Mouse (Mus musculus): ENCODE measurements at regions not wholly inside any gene's neighbourhood (a gene's known extent, or its start where the extent isn't known, plus 50 kb on each side); places are given as distances from the start of the nearest gene placed in this dataset.

DNA sequence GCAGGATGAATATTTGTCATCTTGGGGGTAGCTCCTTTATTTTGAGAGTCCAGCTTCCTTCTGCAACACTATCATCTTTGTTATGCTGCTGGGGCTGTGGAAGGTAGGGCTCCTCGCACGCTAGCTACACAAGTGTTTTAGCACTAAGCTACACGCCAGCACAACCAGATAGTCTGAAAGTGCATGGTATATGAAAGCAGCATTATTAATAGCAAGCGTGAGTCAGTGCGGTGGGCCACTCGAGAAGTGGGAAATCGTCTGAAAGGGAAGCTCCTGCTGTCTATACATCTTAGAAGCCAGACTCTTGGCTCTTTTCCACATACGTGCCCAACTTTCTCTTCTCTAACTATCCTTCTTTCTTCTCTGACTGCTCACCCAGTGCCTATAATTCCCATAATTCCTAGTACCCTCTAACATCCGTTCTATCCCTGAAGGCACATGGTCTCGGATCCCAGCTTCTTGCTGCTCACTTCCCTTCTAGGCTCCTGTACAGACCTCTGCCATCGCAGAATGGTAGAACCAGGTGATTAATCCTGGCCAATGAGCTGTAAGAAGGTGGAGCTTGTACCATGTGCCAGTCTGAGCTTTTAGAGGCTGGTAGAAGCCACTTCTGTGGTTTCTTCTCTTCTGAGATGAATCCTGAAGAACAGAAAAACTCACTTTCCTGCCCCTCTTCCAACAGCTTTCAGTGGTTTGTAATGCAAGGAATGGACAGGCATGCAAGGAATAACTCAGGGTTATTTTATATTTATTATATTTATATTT lies 55.5 kb downstream of the E030025P04Rik start:
- ATAC-seq (ENCODE audit: insufficient number of reproducible peaks, low FRiP score, low TSS enrichment): no peak

DNA sequence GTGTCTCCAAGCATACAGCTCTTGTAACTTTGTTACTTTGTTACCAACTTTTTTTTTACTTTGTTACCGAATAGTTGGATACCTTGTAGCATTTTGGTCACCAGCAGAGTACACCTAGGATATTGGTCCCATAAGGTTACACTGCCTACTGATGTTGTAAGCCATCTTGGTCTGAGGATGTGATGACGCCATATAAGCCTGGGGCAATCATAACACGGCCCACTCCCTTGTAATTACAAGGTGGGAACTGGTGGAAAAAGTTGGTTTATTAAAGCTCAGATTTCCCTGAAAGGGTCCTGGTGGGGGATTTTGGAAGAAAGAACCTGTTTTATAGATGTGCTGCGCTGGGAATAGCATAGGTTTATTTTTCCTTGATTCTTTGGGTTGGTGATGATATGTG lies 62.2 kb downstream of the E030025P04Rik start:
- no peak for ATAC-seq (ENCODE audit: insufficient number of reproducible peaks, low FRiP score, low TSS enrichment)

DNA sequence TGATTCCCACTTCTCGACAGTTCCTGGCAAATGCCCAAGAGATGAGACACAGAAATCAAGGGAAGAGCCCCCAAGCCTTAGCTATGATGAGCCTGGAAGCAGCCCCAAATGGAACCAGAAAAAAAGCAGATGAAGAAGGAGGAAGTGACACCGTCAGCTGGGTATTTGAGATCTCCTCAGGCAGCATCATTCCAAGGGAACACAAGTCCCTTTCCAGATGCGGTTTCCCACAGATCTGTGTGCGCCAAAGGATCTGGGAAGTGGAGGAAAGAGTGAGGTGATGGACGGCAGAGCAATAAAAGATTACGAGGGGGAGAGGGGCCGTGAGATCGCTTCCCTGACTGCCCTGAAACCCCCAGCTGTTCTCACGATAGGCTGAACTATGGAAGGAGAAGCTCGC lies 62.7 kb downstream of the E030025P04Rik start:
- no peak for ATAC-seq (ENCODE audit: insufficient number of reproducible peaks, low FRiP score, low TSS enrichment)

DNA sequence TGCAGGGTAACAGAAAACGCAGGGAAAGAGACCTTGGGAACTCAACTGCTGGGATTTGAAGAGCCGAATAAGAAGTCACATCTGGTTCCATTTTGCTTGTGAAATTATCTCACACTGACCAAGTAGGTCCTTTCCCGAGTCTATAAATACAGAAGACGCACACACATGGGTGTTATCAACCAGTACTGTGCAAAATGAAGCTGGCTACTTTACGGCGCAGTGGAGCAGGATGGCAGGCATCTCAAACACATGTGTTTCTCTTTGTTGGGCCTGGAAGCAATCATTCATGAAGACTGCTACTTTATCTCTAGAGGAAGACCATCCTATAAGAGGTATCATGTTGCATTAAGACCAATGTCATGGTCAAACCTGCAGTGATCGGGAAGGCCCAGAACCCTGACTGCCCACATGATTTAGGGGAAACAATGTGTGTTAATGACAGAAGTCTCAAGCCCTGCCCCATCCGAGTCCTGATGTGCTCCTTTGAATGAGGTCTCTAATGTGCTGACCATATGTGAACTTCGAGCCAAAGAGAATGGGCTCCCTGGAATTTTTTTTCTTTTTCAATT lies 63.2 kb downstream of the E030025P04Rik start:
- ATAC-seq (ENCODE audit: insufficient number of reproducible peaks, low FRiP score, low TSS enrichment): no peak

DNA sequence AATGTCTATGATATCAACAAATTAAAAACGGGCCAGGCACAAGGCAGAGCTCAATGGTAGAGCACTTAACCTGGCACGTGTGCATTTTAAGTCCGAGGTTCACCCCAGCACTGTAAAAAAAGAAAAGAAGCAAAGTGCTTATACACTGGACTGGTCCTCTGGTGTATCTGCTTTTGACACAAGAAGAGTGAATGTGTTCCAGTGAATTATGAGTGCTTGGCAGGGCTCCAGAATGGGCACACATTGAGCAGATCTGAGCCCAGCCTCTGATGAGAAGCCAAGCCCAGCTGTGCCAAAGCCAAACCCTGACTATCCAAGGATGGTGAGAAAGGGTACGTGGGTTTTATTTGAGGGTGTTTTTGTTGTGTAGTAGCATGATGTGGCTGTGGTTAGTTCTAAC lies 64.7 kb downstream of the E030025P04Rik start:
- ATAC-seq (ENCODE audit: insufficient number of reproducible peaks, low FRiP score, low TSS enrichment): no peak

DNA sequence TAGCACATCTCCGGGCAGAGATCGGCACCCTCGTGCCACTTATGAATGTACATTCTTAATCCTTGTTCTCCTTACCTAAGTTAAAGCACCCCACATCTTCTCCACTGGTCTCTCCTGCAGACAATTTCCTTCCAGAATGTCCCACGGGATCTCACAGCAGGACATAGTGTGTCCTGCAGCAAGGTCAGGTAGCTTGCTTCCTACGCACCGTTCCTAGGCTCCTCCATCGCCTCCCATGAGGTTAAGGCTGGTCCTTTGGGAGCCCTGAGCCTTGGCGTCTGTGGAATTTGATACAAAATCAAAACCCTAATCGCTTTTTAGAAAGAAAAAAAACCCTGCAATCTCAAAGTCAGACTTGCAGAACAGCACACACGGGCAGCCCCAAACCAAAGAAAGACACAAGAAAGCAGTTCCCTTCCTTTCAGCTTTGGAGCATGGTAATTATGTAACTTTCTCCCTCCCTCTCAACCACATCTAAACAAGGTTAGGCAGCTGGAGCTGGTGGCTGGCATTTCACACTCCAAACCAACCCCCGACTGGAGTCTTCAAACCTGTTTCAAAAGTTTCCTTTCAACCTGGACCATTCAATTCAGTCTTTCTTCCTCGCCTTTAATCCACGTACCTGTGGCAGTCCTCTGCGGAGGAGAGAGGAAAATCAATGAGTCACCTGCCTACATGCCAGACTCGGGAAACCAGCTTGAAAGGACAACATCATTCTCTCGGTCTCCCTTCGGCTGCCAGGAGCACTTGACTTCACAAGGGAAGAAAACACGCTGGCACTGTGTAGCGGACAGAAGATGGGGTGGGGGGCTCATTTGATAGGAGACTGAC lies 67.4 kb downstream of the E030025P04Rik start:
- no peak for ATAC-seq (ENCODE audit: insufficient number of reproducible peaks, low FRiP score, low TSS enrichment)

DNA sequence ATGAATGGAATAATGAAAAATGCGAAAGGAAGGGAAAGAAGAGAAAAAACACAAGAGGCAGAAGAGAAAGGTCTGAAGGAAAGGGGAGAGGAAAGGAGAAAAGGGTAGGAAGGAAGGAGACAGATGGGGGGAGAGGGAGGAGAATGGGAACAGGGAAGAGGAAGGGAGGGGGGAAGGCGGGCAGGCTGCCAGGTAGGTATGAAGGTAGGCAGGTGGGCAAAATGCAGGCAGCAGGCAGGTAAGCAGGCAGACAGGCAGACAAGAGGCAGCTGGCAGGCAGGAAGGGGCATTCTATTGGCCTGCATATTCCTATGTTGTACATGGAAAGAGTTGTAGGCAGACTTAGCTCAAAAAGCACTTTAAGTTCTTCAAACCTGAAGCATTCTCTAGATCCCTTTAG lies 72.8 kb downstream of the E030025P04Rik start:
- ATAC-seq (ENCODE audit: insufficient number of reproducible peaks, low FRiP score, low TSS enrichment): no peak

DNA sequence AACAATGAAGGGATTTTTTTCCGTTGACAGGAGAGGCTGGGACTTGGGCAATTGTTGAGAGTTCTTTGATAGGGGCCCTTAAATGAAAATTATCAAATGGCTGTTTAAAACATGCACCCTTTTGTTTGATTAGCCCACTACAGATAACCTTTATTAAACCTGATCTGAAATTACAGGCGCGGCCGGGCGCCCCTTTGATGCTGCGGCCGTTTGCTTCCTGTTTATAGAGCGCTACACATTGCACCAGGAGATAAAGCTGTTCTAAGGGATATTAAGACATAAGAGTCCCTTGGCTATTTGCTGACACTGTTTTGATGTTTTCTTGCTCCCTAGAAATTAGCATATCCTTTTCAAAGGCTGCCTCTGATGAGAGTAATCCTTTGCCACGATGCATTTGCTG lies 73.8 kb downstream of the E030025P04Rik start:
- no peak for ATAC-seq (ENCODE audit: insufficient number of reproducible peaks, low FRiP score, low TSS enrichment)

DNA sequence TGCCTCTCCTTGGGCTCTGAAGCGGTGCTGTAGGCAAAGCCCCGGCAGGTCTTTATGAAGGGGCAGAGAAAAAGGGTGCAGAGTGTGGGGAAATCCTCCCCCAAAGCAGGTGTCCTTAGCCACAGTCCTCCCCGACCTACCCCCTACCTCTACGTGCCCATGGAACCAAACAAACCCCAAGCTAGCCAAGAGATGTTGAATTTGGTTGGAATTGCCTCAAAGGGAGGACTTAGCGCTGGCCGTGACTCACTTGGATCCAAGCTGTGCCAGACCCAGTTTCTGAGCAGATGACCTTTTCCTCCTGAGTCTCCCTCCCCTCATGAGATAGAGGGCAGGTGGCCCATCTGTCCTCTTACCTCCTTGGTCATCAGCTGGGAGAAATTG lies 74.9 kb downstream of the E030025P04Rik start:
- peak; percentile 49 for ATAC-seq (ENCODE audit: insufficient number of reproducible peaks, low FRiP score, low TSS enrichment)

DNA sequence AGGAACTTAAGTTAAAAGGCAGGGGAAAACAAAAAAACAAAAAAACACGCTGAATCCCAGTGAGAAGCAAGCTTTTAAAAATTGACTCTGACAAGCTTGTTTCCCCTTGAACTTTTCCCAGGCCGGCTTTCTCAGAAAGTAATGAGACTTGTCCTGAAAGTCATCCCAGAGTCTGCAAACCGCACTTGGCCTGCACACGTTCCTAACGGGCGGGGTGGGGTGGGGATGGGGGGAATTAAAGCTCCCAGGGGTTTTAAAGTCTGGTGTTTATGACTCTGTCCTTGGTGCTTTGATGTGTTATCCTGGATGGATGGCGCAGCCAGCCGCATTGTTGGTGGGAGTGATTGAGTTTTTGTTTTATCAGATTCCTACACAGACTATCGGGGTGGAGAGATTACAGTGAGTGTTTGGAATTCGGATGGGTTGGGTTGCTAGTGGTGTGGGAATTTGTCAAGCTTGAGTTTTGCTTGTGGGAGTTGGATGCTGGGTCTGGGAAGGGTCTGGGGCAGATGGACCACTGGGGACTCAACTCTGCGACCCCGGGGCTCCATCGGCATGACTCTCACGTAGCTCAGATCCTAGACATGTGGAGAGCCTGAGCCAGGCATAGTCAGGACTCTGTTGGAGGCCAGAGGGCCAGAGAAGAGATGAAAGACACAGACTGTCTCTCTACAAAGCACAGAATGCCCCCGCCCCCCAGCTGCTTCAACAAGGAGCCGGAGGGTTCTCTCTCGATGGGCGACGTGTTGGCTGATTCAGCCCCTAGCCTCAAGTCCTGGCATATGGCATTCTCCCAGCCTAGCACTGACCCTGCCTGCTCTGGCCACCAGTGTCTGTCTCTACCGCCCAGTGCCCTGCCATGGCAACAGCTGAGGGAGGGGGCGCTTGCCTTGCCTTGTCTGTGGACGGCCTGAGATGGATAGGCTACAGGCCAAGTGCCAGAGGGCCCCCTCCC lies 75.5 kb downstream of the E030025P04Rik start:
- ATAC-seq (ENCODE audit: insufficient number of reproducible peaks, low FRiP score, low TSS enrichment): peak; percentile 49; the same call in 1 of the 2 replicates

DNA sequence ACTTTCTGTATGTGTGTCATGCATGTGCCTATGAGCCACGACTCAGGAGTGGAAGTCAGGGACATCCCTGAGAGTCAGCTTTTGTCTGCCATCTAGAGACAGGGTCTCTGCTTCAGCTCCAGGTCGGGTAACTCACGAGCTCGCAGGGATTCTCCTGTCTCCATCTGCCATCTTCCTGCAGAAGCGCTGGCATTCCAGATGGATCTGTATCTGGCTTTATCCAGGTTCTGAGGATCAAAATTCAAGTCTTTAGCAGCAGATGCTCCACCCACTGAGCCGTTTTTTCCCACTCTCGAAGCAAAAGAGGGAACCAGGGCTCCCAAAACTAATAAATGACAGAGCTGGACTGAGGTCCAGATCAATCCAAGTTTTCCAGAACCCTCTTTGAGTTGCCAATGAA lies 76.4 kb downstream of the E030025P04Rik start:
- no peak for ATAC-seq (ENCODE audit: insufficient number of reproducible peaks, low FRiP score, low TSS enrichment)

DNA sequence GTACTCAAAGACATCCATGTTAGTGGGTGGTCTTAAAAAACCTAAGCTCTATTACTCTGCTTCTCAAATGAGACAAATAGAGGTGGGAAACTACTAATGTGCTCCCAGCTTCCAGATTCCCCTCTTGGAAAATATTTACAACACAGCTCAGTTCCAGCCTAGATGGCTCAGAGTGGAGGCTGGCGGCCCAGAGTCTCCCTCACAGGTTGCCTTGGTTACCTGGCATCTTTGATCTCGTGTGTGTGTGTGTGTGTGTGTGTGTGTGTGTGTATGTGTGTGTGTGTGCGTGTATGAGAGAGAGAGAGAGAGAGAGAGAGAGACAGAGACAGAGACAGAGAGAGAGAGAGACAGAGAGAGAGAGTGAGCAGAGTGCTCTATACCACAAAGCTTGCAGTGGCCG lies 82.2 kb downstream of the E030025P04Rik start:
- ATAC-seq (ENCODE audit: insufficient number of reproducible peaks, low FRiP score, low TSS enrichment): no peak

DNA sequence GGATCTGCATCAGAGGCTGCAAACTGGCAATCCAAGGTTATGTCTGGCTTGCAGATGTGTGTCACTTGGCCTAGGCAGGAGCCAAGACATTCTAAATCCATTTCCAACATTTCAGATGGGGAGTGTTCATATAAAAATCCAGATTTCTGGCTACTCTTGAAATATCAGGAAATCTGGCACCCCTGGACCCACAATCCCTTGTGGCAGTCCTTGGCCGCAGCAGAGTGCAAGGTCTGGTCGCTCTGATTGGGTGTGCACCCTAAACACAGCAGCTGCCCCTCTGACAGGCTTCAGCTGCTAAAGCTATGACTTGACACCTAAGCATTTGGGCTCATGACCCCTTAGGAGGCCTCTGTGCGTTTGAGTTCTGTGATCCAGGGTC lies 83.7 kb downstream of the E030025P04Rik start:
- no peak for ATAC-seq (ENCODE audit: insufficient number of reproducible peaks, low FRiP score, low TSS enrichment)

DNA sequence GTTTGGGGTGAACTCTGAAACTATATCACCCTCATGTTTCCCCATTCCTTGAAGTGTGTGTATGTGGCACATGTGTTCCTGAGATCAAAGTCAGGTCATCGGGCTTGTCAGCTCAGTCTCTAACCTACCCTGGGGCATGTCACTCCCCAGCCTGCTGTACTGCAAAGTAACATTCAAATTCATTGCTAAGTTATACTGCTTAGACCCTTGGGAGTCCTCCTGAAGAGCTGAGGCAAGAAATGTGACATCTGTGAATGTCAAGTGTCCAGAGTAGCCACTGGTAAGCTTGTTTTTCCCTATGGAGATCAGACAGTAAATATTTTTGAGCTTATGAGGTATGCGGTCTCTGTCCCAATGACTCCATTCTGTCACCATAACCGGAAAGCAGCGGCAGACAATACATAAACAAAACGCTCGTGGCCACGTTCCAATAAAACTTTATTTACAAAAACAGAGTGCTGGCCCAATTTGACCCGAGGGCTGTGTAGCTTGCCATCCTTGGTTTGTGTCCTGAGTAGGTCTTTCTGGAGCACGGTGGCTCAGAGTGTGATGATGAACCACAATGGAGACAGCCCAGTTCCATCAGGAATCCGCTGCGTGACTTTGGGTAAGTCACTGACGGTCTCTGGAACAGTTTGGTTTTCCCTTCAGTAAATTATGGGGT lies 84.2 kb downstream of the E030025P04Rik start:
- ATAC-seq (ENCODE audit: insufficient number of reproducible peaks, low FRiP score, low TSS enrichment): no peak

DNA sequence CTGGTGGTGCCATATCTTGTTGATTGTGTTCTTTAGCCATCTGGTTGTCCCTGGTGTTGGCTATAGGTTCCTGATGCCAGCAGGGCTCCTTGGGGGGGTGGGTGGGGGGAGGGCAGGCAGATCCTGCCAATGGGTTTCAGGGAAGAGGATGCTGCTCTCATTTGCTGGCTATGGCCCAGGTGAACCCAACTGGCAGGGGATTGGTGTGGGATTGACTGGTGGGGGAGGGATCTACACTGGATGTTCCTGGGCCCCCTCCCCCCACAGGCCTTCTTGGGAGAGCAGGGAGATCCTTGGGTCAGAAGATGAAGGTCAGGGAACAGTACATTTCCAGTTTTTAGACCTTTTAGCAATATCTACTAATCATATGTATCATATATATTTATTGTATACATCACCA lies 86.1 kb downstream of the E030025P04Rik start:
- no peak for ATAC-seq (ENCODE audit: insufficient number of reproducible peaks, low FRiP score, low TSS enrichment)

DNA sequence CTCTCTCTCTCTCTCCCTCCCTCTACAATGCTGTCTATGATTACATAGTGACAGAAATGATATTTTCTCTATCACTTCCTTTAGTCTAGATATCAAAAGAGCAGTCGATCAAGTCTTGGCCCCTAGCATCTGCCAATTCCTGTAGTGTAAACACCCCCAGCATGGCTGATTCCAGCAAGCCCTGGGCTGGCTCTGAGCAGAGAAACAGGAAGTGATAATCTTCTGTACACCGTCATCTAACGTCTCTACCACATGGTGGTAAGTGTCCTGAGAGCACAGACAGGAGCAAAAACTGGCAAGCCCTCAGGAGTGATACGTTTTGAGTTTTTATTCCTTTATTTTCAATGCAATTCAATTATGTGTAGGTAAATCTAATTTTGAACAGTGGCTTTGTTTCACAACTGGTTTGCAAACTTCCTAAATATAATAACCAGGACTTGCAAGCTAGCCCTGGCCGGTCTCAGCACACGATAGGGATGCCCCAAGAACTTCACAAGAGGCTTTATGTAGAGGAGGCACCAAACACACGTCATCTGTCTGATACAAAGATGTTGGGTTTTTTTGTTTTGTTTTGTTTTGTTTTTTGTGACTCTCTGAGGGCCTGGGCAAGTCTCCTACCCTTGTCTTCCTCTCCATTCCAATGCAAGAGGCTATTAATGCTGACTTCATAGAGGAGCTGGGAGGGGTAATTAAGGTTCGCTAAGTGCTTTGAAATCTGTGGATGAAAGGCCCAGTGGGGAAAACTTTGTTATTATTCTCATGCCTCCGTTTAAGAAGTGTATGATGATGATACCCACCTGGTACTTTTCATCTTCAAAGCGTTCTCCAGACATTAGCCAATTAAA lies 95.7 kb downstream of the E030025P04Rik start:
- no peak for ATAC-seq (ENCODE audit: insufficient number of reproducible peaks, low FRiP score, low TSS enrichment)

DNA sequence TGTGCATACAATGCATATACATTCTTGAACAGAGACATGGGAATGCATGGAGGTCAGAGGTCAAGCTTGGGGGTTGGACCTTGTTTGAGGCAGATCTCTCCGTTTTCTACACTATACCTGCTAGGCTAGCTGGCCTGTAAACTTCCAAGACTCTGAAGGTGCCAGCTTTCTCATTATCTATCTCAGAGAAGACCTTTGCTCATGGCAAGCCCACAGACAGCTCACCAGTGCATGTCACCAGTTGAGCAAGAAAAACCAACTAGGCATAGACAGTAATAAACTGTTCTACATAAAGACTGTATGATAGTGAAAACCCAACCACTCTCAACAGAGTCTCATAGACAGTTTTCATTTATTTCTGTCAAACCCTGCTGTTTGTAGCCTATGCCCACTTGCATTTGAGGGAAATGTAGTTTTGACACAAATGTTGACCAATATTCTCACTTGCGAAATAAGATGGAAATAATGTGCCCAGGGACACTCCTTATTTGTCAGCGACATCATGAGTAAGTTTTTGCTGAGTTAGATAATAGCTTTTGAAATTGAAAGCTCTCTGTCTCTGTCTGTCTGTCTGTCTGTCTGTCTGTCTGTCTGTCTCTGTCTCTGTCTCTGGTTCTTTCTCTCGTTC lies 96.6 kb downstream of the E030025P04Rik start:
- ATAC-seq (ENCODE audit: insufficient number of reproducible peaks, low FRiP score, low TSS enrichment): no peak

DNA sequence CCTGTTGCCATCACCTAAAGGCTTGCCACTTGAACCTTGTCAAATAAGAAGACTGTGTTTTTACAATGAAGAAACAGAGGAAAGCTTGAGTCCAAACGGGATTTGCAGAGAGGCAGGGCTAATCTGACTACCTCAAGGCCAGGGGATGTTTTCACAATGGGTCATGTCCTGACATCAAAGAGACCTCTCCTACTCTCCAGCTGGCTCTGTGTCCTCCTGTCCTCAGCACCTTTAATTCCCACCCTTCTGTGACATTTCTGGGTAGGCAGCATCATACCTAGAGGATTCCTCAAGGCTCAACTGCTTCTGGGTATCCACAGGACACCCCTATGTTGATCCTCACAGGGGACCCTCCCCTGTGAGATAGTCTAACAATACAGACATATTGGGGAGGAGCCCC lies 97.7 kb downstream of the E030025P04Rik start:
- no peak for ATAC-seq (ENCODE audit: insufficient number of reproducible peaks, low FRiP score, low TSS enrichment)
